Mouse (Mus musculus): ENCODE results near the gene Pi4kb. TPM values are rescaled to one million over a fixed set of nuclear protein-coding genes. Genes with fewer than 3 reads are reported as not detected.
A peak's percentile ranks its signal among the peaks of the same experiment; 100 is the strongest.

Pi4kb gene
- polyA plus RNA-seq, 1 experiment = 59.0 TPM

- H3K36me3 ChIP-seq (ENCODE audit: control insufficient read depth, insufficient read depth, low read length) = no peaks in the 10 kb centered on the region
- 25% methylated on average over 9 of the region's 9 CpGs for WGBS
- no peak overlapping the region for H3K27ac ChIP-seq (ENCODE audit: control insufficient read depth, insufficient read depth, low read length)
- peaks cover 9% of the 10 kb centered on the region for H3K4me1 ChIP-seq (replicated peaks; ENCODE audit: control insufficient read depth, insufficient read depth, low read length)
- peak overlapping the region; percentile 7; the same call in 1 of the 2 replicates for H3K4me3 ChIP-seq (ENCODE audit: control insufficient read depth, insufficient read depth, low read length)
- DNase-seq = no peak
- no peak for TF ChIP-seq POLR2A (IDR thresholded peaks at IDR 0.05; ENCODE audit: control insufficient read depth, extremely low read depth, insufficient read depth, low read length, poor library complexity)
- no peak for TF ChIP-seq CTCF (IDR thresholded peaks at IDR 0.05; ENCODE audit: borderline replicate concordance, control insufficient read depth, extremely low read depth, insufficient read depth, low read length, poor library complexity)
- H3K27me3 ChIP-seq (ENCODE audit: control insufficient read depth, insufficient read depth, low read length) = no peaks in the 10 kb centered on the region
Measured at GRCm38 (mm10) chr3:94974026-94974527, 454 bp upstream of the Pi4kb start.

GRCm38 (mm10) chr3:94984312-94984711, 9.8 kb downstream of the Pi4kb start:
- no peak overlapping the region for H3K27ac ChIP-seq (ENCODE audit: control insufficient read depth, insufficient read depth, low read length)
- TF ChIP-seq POLR2A (IDR thresholded peaks at IDR 0.05; ENCODE audit: control insufficient read depth, extremely low read depth, insufficient read depth, low read length, poor library complexity) (no peak), CTCF (IDR thresholded peaks at IDR 0.05; ENCODE audit: borderline replicate concordance, control insufficient read depth, extremely low read depth, insufficient read depth, low read length, poor library complexity) (no peak)
- H3K4me3 ChIP-seq (ENCODE audit: control insufficient read depth, insufficient read depth, low read length) = no peak overlapping the region
- WGBS = 96% methylated on average over 11 of the region's 11 CpGs
- no peaks in the 10 kb centered on the region for H3K4me1 ChIP-seq (replicated peaks; ENCODE audit: control insufficient read depth, insufficient read depth, low read length)
- H3K36me3 ChIP-seq (ENCODE audit: control insufficient read depth, insufficient read depth, low read length) = peaks cover 37% of the 10 kb centered on the region
- H3K27me3 ChIP-seq (ENCODE audit: control insufficient read depth, insufficient read depth, low read length) = no peaks in the 10 kb centered on the region
- no peak for DNase-seq

GRCm38 (mm10) chr3:94985513-94985912, 11.0 kb downstream of the Pi4kb start:
- Histone ChIP-seq H3K27ac (ENCODE audit: control insufficient read depth, insufficient read depth, low read length) (no peak overlapping the region), H3K27me3 (ENCODE audit: control insufficient read depth, insufficient read depth, low read length) (no peaks in the 10 kb centered on the region), H3K4me1 (replicated peaks; ENCODE audit: control insufficient read depth, insufficient read depth, low read length) (no peaks in the 10 kb centered on the region), H3K4me3 (ENCODE audit: control insufficient read depth, insufficient read depth, low read length) (no peak overlapping the region), H3K36me3 (ENCODE audit: control insufficient read depth, insufficient read depth, low read length) (peaks cover 43% of the 10 kb centered on the region)
- TF ChIP-seq POLR2A (IDR thresholded peaks at IDR 0.05; ENCODE audit: control insufficient read depth, extremely low read depth, insufficient read depth, low read length, poor library complexity) (no peak), CTCF (IDR thresholded peaks at IDR 0.05; ENCODE audit: borderline replicate concordance, control insufficient read depth, extremely low read depth, insufficient read depth, low read length, poor library complexity) (no peak)
- 100% methylated on average over 2 of the region's 2 CpGs for WGBS
- DNase-seq = no peak

- no peak overlapping the region for H3K27ac ChIP-seq (ENCODE audit: control insufficient read depth, insufficient read depth, low read length)
- no peak for DNase-seq
- peaks cover 43% of the 10 kb centered on the region for H3K36me3 ChIP-seq (ENCODE audit: control insufficient read depth, insufficient read depth, low read length)
- no peaks in the 10 kb centered on the region for H3K4me1 ChIP-seq (replicated peaks; ENCODE audit: control insufficient read depth, insufficient read depth, low read length)
- H3K4me3 ChIP-seq (ENCODE audit: control insufficient read depth, insufficient read depth, low read length) = no peak overlapping the region
- TF ChIP-seq CTCF (IDR thresholded peaks at IDR 0.05; ENCODE audit: borderline replicate concordance, control insufficient read depth, extremely low read depth, insufficient read depth, low read length, poor library complexity) (no peak), POLR2A (IDR thresholded peaks at IDR 0.05; ENCODE audit: control insufficient read depth, extremely low read depth, insufficient read depth, low read length, poor library complexity) (no peak)
- no peaks in the 10 kb centered on the region for H3K27me3 ChIP-seq (ENCODE audit: control insufficient read depth, insufficient read depth, low read length)
Measured at GRCm38 (mm10) chr3:94987578-94987977, 13.0 kb downstream of the Pi4kb start.

GRCm38 (mm10) chr3:94989159-94989761, 14.7 kb downstream of the Pi4kb start:
- WGBS = 93% methylated on average over 9 of the region's 9 CpGs
- no peak for DNase-seq
- H3K4me1 ChIP-seq (replicated peaks; ENCODE audit: control insufficient read depth, insufficient read depth, low read length) = no peaks in the 10 kb centered on the region
- no peak overlapping the region for H3K4me3 ChIP-seq (ENCODE audit: control insufficient read depth, insufficient read depth, low read length)
- no peaks in the 10 kb centered on the region for H3K27me3 ChIP-seq (ENCODE audit: control insufficient read depth, insufficient read depth, low read length)
- H3K36me3 ChIP-seq (ENCODE audit: control insufficient read depth, insufficient read depth, low read length) = peaks cover 40% of the 10 kb centered on the region
- TF ChIP-seq CTCF (IDR thresholded peaks at IDR 0.05; ENCODE audit: borderline replicate concordance, control insufficient read depth, extremely low read depth, insufficient read depth, low read length, poor library complexity) = no peak
- no peak for TF ChIP-seq POLR2A (IDR thresholded peaks at IDR 0.05; ENCODE audit: control insufficient read depth, extremely low read depth, insufficient read depth, low read length, poor library complexity)
- H3K27ac ChIP-seq (ENCODE audit: control insufficient read depth, insufficient read depth, low read length) = no peak overlapping the region

- peaks cover 4% of the 10 kb centered on the region for H3K4me1 ChIP-seq (replicated peaks; ENCODE audit: control insufficient read depth, insufficient read depth, low read length)
- no peak overlapping the region for H3K27ac ChIP-seq (ENCODE audit: control insufficient read depth, insufficient read depth, low read length)
- H3K36me3 ChIP-seq (ENCODE audit: control insufficient read depth, insufficient read depth, low read length) = peaks cover 70% of the 10 kb centered on the region
- WGBS = 39% methylated on average over 2 of the region's 2 CpGs
- H3K27me3 ChIP-seq (ENCODE audit: control insufficient read depth, insufficient read depth, low read length) = no peaks in the 10 kb centered on the region
- no peak for TF ChIP-seq POLR2A (IDR thresholded peaks at IDR 0.05; ENCODE audit: control insufficient read depth, extremely low read depth, insufficient read depth, low read length, poor library complexity)
- no peak for TF ChIP-seq CTCF (IDR thresholded peaks at IDR 0.05; ENCODE audit: borderline replicate concordance, control insufficient read depth, extremely low read depth, insufficient read depth, low read length, poor library complexity)
- peak; percentile 87 for DNase-seq
- H3K4me3 ChIP-seq (ENCODE audit: control insufficient read depth, insufficient read depth, low read length) = no peak overlapping the region
Measured at GRCm38 (mm10) chr3:94996946-94997345, 22.4 kb downstream of the Pi4kb start.
